Mouse (Mus musculus): ENCODE data around the gene Mgrn1.

Gene Mgrn1

DNA sequence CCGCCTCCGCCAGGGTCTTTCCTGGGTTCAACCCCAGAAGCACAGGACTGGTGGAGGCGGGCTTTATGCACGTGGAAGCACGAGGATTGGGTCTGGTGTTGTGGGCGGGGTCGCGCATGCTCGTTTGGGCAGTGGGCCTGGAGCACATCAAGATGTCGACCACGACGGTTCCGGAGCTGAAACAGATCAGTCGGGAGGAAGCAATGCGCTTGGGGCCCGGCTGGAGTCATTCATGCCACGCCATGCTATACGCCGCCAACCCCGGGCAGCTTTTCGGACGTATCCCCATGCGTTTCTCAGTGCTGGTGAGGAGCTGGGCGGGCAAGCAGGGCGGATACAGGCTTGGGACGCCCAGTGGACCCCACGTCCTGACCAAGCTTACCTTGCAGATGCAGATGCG, 52.9 kb downstream of the Mgrn1 start:
- DNase-seq (ENCODE audit: extremely low spot score, low read depth, low spot score), result peak; percentile 64

DNA sequence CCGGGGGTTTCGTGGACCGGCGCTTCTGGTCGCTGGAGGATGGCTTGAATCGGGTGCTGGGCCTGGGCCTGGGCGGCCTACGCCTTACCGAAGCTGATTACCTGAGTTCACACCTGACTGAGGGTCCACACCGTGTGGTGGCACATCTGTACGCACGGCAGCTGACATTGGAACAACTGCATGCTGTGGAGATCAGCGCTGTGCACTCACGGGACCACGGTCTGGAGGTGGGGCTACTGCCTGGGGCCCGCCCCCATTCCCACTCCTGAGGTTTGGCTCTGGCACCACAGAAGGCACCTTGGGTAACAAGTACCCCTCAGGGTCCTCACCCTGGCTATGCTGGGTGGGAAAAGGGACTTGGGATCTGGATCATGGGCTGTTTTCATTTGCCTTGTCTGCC, 53.4 kb downstream of the Mgrn1 start:
- DNase-seq (ENCODE audit: extremely low spot score, low read depth, low spot score), result no peak

DNA sequence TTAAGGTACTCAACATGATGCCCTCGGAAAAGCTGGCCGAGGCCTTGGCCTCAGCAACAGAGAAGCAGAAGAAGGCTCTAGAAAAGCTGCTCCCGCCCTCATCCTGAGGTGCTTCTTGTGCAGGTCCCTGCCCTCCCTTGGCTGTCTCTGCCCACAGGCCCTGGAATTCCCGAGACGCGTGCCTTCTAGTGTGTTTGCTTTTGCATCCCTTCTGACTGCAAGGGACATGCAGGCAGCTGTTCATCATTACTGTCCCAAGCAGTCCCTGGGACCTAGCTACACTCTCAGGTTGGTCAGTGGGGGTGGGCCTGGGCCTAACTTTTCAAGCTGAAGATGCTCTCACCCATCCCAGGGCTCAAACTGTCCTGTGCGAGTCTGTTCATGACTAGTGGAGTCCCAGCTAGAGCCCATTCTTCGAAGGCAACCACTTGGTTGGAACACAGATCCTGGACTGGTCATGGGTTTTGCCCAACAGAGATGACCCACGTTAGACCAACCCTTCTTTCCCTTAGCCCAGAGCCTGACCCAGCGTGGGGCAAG, 54.3 kb downstream of the Mgrn1 start:
- DNase-seq (ENCODE audit: extremely low spot score, low read depth, low spot score), result no peak

DNA sequence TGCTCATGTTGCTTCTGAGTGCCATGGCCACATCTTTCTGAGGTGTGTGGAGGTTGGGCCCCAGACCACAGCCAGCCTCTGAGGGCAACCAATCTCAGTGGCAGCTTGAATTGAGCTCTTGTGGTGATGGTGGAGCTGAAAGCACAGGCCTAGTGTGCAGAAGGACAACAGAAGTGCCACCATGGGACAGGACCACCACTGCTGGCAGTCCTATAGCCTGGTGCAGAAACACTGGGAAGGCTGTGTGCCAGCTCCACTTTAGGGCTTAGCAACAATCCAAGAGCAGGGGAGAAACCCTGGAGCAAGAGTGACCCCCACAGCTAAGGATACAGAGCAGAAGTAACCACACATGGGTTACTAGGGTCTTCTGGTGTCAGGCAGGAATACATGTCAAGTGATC, 55.0 kb downstream of the Mgrn1 start:
- DNase-seq (ENCODE audit: extremely low spot score, low read depth, low spot score), result no peak

DNA sequence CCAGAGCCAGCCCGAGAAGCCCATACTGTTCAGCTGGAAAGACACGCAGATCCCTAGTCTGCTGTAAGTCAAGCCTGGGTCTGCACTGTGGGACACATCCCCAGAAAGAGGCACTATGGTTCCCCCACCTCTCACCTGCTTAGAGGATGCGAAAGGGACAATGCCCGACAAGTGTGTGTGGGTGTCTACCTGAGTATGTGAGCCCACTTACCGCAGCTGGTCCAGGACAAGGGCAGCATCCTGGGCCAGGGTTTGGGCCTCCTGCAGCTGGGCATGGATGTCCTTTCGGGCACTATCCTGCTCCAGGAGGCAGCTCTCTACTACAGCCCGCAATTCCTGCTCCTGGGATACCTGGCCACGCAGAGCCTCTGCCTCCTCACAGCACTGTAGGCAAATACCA, 56.8 kb downstream of the Mgrn1 start:
- no peak for DNase-seq (ENCODE audit: extremely low spot score, low read depth, low spot score)

DNA sequence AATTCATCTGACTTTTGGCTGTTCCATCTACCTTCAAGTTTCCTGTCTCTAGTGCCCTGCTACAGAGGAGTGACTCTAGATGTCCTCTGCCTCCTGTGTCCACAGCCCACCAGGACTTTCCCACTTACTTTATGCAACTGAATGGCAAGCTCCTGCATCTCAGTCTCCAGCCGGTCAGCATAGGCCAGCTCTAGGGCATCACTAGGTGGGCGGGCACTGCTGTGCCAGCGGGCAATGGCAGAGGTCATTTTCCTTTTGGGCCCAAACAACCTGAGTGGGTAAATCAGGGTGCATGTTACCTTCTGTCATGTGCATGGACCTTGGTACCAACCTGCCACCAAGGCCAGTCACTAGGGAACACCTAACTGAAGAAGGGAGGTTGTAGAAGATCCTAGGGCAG, 57.4 kb downstream of the Mgrn1 start:
- DNase-seq (ENCODE audit: extremely low spot score, low read depth, low spot score), result no peak

DNA sequence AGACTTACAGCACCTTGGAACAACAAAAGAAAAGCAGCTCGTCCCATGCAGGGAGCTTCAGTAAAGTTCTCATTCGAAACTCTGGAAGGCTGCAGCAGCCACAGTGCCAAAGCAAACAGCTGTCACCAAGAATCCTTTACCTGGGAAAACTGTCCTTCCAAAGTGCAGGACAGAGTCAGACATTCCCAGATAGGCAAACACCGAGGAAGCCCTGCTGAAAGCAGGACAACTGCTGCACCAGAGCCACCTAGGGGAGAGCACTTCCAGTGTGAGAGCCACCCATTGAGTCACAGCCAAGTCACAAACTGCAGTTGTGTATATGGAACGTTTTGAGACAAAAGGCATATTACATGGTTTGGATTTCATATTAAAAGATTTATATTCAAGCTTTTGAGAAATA, 59.4 kb downstream of the Mgrn1 start:
- no peak for DNase-seq (ENCODE audit: extremely low spot score, low read depth, low spot score)

DNA sequence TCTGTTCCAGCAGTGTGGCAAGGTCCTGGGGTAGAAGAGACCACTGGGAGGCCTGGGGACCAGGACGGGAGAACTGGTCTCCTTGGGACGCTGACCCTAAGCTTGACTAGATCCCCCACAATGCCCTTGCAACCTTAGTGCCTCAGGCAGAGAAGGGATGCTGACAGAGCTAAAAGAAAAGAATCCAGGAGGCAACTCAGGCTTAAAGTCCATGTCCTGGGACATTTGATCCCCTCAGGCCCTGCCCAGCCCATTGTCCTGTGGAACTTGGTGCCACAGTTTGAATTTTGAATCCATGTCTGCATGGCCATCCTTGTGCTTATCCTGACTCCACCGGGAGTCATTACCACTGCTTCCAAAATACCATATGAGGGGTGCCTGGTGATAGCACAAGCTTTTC, 60.1 kb downstream of the Mgrn1 start:
- no peak for DNase-seq (ENCODE audit: extremely low spot score, low read depth, low spot score)

DNA sequence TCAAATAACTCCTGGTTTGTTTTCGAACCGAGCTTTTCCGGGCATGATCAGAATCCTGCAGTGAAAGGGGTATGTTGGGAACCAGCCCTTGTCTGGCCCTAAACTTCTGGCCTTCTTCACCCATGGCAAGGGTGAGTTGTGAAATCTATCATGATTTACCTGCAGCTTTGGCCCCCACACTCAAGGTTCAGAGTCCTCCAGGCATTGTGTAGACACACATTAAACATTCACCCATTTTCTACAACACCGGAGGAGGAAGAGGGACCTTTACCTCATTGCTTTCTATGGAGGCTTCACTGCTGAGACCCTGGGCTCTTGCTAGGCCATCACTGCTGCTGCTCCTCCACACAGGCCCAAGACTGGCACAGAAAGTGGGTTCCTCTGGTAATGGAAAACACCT, 61.3 kb downstream of the Mgrn1 start:
- no peak for DNase-seq (ENCODE audit: extremely low spot score, low read depth, low spot score)

DNA sequence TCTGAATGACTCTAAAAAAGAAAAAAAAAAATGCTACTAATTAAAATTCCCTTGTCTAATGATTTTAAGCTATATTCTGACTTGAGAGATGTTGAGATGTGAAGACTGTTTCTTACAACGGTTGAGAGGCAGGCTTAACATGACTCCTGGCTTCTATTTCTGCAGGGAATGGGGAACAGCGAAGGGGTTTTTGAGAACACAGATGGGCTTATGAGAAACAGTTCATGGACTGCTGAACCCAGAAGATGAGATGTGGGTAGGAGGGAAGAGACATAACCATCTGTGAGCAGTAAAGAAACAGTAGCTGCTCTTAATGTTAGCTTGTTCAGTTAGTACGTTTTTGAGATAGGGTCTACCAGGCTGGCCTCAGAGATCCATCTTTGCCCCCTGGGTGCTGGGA, 70.6 kb downstream of the Mgrn1 start:
- no peak for DNase-seq (ENCODE audit: extremely low spot score, low read depth, low spot score)

DNA sequence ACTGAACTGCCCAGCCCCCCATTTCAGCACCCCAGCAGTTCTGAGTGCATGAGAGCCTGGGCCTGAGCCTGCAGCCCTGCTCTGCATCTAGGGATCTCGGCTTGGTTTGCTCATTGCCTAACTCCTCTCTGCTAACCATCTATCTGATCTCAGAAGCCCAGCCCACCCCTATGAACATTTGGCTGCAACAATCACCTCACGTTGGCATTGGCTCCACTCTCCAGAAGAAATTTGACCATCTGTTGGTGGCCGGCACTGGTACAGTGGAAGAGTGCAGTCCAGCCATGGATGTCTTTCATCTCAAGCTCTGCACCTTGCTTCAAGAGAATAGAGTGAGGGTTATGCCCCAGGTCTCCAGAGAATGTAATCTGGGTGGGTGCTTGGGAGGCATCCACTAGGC, 71.4 kb downstream of the Mgrn1 start:
- no peak for DNase-seq (ENCODE audit: extremely low spot score, low read depth, low spot score)

DNA sequence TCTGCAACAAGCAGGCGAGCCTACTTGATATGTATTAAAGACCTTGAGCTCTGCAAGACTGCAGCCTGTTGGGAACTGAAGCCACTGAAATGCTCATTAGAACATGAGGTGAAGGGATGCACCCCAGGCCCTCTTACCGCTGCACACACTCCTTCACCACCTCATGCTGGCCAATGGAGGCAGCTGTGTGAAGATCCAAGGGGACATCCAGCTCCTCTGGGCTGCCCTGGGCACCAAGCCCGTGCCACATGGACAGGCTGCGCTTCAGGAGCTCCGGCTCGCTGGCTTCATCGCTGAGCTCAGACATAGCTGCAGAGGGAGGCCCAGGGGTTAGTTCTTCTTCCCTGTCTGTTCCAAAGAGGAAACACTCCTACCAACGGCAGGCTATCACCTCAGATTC, 74.2 kb downstream of the Mgrn1 start:
- no peak for DNase-seq (ENCODE audit: extremely low spot score, low read depth, low spot score)

DNA sequence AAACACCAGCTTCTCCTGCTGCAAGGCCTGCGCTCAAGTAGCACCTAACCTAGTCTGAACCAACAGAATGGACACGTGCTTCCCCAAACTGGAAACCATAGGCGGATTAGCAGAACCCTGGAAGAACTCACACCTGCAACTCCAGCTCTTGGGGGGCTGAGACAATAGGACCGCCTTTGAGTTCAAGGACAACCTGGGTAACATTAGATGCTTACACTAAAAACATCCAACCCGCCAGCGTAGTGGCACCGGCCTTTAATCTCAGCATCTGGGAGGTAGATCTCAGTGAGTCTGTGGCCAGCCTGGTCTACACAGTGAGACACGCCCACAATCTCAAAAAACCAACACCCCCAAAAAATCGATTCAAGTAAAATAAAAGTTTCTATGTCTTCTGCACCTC, 77.3 kb downstream of the Mgrn1 start:
- no peak for DNase-seq (ENCODE audit: extremely low spot score, low read depth, low spot score)

DNA sequence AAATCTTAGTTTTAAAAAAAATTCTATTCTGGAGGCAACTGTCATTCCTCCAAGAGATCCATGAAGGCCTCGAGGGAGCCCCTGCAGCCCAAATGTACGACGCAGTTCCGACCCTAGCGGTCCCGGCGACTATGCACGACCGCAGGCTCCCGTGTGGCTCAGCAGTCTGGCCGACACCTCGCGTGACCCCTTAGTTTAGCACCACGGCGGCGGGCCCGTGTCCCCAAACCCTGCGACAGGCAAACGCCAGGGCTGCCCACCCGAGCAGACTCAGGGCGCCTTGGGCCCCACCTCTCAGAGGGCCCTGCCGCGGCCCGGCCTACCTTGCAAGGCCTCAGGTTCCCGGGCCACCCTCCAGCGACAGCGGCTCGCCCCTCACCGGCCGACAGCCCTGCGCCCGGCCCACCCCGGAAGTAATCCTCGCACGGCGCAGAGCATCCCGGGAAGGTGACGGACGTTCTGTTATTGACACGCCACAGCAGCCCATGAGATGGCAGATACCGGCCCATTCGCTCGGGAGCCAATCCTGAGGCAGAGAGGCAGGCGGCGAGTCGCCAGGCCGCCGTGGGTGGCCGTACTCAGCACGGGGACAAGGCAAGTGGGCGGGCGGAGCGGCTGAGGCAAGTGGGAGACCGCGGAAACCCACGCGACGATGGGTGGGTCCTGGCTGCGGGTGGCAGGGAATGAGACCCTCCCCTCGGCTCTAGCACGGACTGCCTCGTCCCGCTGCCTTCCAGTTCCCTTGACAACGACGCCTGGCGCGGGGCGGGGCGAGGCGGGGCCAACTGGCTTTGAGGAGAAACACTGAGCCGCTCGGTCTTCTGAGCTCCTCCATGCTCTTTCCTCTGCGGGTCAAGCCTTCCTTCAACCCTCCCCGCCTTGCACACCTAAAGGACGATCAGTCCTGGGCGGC, 78.0 kb downstream of the Mgrn1 start, which contains the start of gene Anks3:
Anks3 (minus strand) TSS at position 409 of the 913 bp plus-strand sequence.
- peak; percentile 50 for DNase-seq (ENCODE audit: extremely low spot score, low read depth, low spot score)

DNA sequence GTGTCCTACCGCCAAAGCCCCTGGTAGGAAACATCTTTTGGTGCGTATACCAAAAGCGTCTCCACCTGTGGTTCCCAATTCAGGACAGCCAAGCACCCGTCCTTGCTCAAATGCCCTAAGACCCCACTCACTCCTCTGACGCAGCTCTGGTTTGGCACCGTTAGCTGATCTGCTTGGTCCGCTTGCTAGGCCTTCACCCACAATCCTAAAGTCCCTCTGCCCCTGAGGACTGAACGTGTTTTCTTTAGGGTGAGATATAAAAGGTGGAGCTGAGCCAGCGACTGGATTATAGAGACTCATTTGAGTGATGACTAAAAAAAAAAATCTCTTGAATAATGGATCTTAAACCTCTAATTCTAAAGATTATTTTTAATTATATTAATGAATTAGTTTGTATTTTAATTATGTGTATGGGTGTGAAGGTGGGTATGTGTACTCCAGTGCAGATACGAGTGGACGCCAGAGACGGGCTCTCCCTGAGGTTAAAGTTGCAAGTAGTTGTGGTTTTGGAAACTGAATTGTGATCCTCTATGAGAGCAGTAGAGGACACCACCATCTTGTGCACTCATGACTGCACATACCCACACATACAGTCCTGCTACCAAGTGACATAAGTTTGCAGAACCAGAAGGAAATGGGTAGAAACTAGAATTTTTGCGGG, 78.8 kb downstream of the Mgrn1 start:
- no peak for DNase-seq (ENCODE audit: extremely low spot score, low read depth, low spot score)

DNA sequence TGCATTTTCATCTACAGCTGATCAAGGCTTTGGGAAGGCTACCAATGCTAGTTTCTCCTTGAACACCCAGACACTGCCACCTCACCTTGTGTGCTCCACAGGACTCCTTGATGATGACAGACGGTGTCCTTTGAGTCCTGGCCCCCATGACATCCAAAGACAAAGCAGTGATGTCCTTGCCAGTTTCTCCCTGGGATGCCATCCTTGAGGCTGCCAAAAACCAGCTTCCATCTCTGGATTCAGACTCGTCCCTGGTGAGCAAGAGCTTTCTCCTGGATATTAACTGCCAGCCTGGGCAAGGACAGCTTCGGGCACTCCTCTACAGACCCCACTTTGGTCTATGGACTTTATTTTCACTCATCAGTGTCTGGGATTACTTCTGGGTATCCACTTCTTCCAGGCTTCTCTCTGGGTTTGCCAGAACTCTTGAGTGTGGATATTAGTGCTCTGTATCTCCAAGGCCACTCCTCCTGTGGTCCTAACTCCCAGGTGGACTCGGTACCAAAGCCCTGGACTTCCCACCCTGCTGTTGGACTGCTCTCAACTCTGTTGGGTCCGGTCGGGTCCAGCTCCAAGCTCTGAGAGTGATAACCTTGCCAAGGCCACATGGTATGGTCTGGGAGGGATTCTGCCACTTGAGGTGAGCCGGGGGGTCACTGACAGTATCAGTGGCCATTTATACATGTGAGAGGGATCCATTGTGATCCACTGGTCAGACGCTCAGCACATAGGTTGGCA, 79.5 kb downstream of the Mgrn1 start:
- DNase-seq (ENCODE audit: extremely low spot score, low read depth, low spot score), result no peak

DNA sequence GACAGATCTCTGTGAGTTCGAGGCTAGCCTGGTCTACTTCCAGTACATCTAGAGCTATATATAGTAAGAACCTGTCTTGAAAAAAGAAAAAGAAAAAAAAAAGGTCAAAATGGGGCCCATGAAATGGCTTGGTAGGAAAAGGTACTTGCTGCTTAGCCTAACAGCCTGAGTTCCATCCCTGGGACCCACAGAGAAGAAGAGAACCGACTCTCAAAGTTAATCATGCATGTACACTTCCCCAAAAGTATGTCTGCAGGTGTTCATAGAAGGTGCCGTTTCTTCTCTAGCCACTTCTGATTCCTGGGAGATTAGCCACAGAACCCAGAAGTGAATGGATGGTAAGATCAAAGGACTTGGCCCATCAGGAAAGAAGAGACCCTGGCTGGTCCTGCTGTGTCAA, 82.4 kb downstream of the Mgrn1 start:
- no peak for DNase-seq (ENCODE audit: extremely low spot score, low read depth, low spot score)

DNA sequence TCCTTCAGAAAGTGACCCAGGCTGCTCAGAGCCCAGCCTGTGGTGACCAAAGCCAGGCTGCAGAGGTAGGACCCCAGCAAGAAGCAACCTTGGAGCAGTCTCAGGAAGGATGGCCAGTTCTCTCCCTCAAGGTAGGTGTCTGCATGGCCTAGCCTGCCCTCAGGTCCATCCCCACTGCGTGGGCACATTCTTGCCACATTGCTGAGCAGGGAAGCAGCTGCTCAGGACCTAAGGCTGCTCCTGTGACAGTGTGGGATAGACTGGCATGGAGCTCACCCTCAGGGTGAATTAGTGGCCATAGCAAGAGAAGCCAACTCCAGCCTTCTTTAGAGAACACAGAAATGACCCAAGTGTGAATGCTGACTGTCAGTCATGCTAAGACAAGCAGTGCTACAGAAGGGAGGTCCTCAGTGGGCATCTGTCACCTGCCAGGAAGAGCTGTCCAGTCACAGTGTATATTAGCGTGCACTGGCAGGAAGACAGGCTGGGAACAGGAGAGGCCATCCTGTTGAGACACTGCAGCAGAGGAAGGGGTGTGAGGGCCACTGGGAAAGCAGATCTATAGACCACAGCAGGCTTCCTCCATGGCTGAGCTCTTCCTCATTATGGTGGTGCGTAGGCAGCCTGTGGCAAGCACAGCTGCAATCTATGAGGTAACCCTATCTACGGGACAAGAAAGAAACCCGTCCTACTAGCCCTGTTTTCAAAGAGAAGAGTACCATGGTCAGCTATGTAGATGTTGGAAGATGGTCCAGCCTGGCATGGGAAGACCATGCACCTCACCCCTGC, 83.2 kb downstream of the Mgrn1 start:
- no peak for DNase-seq (ENCODE audit: extremely low spot score, low read depth, low spot score)

DNA sequence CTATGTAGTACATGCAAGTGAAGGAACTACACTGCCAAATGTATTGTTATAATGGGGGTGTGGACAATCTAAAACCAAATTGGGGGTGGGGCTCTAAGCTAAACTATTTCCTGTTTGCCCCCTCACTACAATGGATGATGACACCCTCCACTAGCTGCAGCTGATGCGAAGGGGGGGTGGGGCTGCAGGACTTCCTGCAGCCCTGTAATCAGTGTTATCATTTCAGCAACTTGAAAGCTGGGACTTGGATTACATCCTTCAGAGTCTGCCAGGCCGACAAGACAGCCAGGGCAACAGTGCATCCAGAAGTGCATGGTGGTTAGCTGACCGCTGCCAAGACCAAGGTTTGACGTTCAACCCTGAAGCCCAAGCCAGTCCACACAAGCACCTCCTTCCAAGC, 85.6 kb downstream of the Mgrn1 start:
- no peak for DNase-seq (ENCODE audit: extremely low spot score, low read depth, low spot score)

DNA sequence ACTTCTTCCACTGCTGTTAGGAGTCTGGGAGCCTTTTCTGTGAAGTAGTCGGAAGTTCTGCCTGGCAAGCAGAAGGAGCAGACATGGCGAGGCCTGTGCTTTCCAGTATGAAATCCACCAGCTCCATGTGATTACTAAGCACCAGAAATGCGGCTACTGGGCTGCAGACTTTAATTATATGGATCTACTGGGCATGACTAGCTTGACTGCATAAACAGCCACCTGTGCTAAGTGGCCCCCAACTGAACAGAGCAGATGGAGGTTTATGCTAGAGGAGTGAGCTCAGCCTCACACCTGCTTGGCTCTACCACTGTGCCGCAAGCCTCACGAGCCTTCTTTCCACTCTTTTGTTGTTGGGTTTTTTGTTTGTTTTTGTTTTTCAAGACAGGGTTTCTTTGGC, 88.5 kb downstream of the Mgrn1 start:
- no peak for DNase-seq (ENCODE audit: extremely low spot score, low read depth, low spot score)

DNA sequence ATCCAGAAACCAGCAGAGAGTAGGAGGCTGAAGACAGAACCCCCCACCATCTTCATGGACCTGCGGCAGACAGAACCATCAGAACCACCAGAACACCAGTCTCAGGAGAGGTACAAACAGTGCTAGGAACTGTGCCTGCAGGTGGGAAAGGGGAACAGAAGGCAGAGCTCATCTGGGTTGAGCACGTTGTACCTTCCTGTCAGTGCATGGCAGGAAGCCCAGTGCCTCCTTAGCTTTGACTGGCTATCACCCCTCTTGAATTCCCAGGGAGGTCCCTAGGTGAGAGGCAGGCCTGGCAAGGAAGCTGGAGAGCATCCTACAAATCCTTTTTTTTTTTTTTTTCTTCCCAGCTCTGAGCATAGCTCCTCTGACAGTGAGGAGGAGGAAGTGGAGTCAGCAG, 90.1 kb downstream of the Mgrn1 start:
- DNase-seq (ENCODE audit: extremely low spot score, low read depth, low spot score), result no peak

Data from hindlimb bud, embryonic 11.5 days (tissue).